Comparison of ENCODE assay signal across 26 mouse cellular contexts in genomic region chr12:76281111-76281660, GRCm38 (mm10). TPM values are rescaled to one million over a fixed set of nuclear protein-coding genes. Genes with fewer than 3 reads are reported as not detected.
DNase-seq lines count a peak whose midpoint lies in the region; TF ChIP-seq lines count a peak whose summit lies in the region.
"Had no signal": no experiment of that assay in that cellular context is flagged by ENCODE, and none has a peak within 500 bp of the region (broad histone marks: within the 10 kb centered on the region; RNA-seq: fewer than 3 reads in every experiment).

No protein-coding gene starts in this region.

- peak; percentile 38 to 83 for DNase-seq in adrenal gland, adult (ENCODE audit: inconsistent age in 2 of 2, low spot score in 1 of 2)
- no peak for DNase-seq in adrenal gland, postnatal 4 days (ENCODE audit: low spot score in 2 of 2)
- DNase-seq in adrenal gland, postnatal 10 days: peak; percentile 26
- no peak for DNase-seq in adrenal gland, adult 18-20 months (ENCODE audit: low spot score in 2 of 2)
- peak; percentile 69 for DNase-seq in liver, adult 2 months (ENCODE audit: extremely low read depth, low read depth, low spot score)
- no peak for DNase-seq in liver
- DNase-seq in thymus, postnatal 0 days (ENCODE audit: low spot score): no peak
- DNase-seq: cerebellum, adult 9-10 months; cerebellum, postnatal 14 days; forebrain, postnatal 0 days; gastrocnemius, adult 2 months; gastrocnemius, postnatal 14 days; heart, adult 11 months had no signal

- H3K79me2 ChIP-seq in liver, adult 2 months (ENCODE audit: control insufficient read depth, insufficient read depth, low read length): peaks cover 3% of the 10 kb centered on the region; the same call in 1 of the 2 replicates

- TF ChIP-seq CTCF in liver, adult 2 months (IDR thresholded peaks at IDR 0.05; ENCODE audit: low read depth, low read length): no peak

- peak overlapping the region; percentile 41 for H3K27ac ChIP-seq in liver, adult 2 months (replicated peaks; ENCODE audit: insufficient read depth, low read depth, low read length)
- H3K27ac ChIP-seq: gastrocnemius, adult 2 months; hindbrain, embryonic 12.5 days; hindbrain, embryonic 15.5 days had no signal

- H3K9ac ChIP-seq in liver, adult 2 months (ENCODE audit: low read depth, low read length): no peak overlapping the region
- H3K9ac ChIP-seq: forebrain, postnatal 0 days; hindbrain, embryonic 12.5 days; hindbrain, embryonic 15.5 days had no signal

- H3K36me3 ChIP-seq in liver, adult 2 months (ENCODE audit: control insufficient read depth, insufficient read depth, low read length): peaks cover 52% of the 10 kb centered on the region

- no peak for TF ChIP-seq POLR2A in liver, adult 2 months (IDR thresholded peaks at IDR 0.05; ENCODE audit: extremely low read depth, insufficient read depth, low read length)

- 19% methylated on average over 2 of the region's 2 CpGs for WGBS in liver, adult 2 months

- no peaks in the 10 kb centered on the region for H3K27me3 ChIP-seq in liver, adult 2 months (ENCODE audit: control insufficient read depth, insufficient read depth, low read length)
- H3K27me3 ChIP-seq: hindbrain, embryonic 12.5 days; hindbrain, embryonic 15.5 days had no signal

- no peak overlapping the region for H3K4me3 ChIP-seq in liver, adult 2 months (ENCODE audit: insufficient read depth, low read depth, low read length)
- H3K4me3 ChIP-seq: gastrocnemius, adult 2 months; hindbrain, embryonic 12.5 days; hindbrain, embryonic 15.5 days had no signal

- peaks cover 21% of the 10 kb centered on the region for H3K4me1 ChIP-seq in liver, adult 2 months (ENCODE audit: control insufficient read depth, insufficient read depth, low read length)
- H3K4me1 ChIP-seq: hindbrain, embryonic 15.5 days had no signal

RNA-seq across cellular contexts. Expression of gene Mthfd1, which starts 26.1 kb away (rescaled TPM):
- total RNA-seq in adrenal gland, postnatal 4 days (2021): 10 to 100 TPM; 48.3 to 56.2 TPM
- total RNA-seq in adrenal gland, postnatal 10 days (2021): 10 to 100 TPM; 51.5 to 52.5 TPM
- 10 to 100 TPM; 30.9 to 47.3 TPM for total RNA-seq in adrenal gland, adult 18-20 months (2021)
- 188 and 211 TPM in 2 replicates for total RNA-seq in liver, adult 2 months (2014; rRNA removed)
- polyA plus RNA-seq in liver, adult 2 months (2012; rRNA removed): 112 and 121 TPM in 2 replicates
- polyA plus RNA-seq in thymus, postnatal 0 days (2015; fragmentation: Nextera tagmentation; extraction: Ambion mirVana): 57.6 and 65.8 TPM in 2 replicates

RNA-seq across cellular contexts. Expression of gene Tex21, which starts 34.6 kb away (rescaled TPM):
- total RNA-seq in adrenal gland, postnatal 4 days (2021): not detected
- not detected for total RNA-seq in adrenal gland, postnatal 10 days (2021)
- not detected for total RNA-seq in adrenal gland, adult 18-20 months (2021)
- not detected in 2 replicates for total RNA-seq in liver, adult 2 months (2014; rRNA removed)
- not detected in 2 replicates for polyA plus RNA-seq in liver, adult 2 months (2012; rRNA removed)
- 0.06 TPM in 1 of 2 replicates, not detected in the other for polyA plus RNA-seq in thymus, postnatal 0 days (2015; fragmentation: Nextera tagmentation; extraction: Ambion mirVana)
- total RNA-seq: forebrain, postnatal 0 days; gastrocnemius, adult 2 months; gastrocnemius, postnatal 14 days; gastrocnemius, postnatal 4 days; heart, adult 8-10 months; heart, postnatal 25 days; hematopoietic stem cell, adult 5-6 weeks had no signal
- polyA plus RNA-seq: activated CD4-positive, CD25-positive, alpha-beta regulatory T cell, adult 4 months; embryonic facial prominence, embryonic 11.5 days; forebrain, embryonic 11.5 days; forebrain, embryonic 14.5 days; forebrain, postnatal 0 days; frontal cortex, adult 2 months; heart, embryonic 11.5 days; hindbrain, embryonic 12.5 days; hindbrain, embryonic 15.5 days; intestine, embryonic 14.5 days had no signal

RNA-seq across cellular contexts. Expression of gene Akap5, which starts 43.5 kb away (rescaled TPM):
- 1 to 10 TPM; 1.9 to 2.4 TPM for total RNA-seq in adrenal gland, postnatal 4 days (2021)
- total RNA-seq in adrenal gland, postnatal 10 days (2021): 1 to 10 TPM; 4.6 to 7.0 TPM
- under 1 TPM; 0.33 to 0.54 TPM for total RNA-seq in adrenal gland, adult 18-20 months (2021)
- 1.1 and 1.2 TPM in 2 replicates for total RNA-seq in liver, adult 2 months (2014; rRNA removed)
- 0.12 and 0.17 TPM in 2 replicates for polyA plus RNA-seq in liver, adult 2 months (2012; rRNA removed)
- polyA plus RNA-seq in thymus, postnatal 0 days (2015; fragmentation: Nextera tagmentation; extraction: Ambion mirVana): 0.21 and 0.38 TPM in 2 replicates

Comparison
In these comparisons a context has a peak if more than half of its experiments do, and no peak if none do; other contexts are left out.
1. DNase-seq: peak in adrenal gland, adult (2 of 2), adrenal gland, postnatal 10 days (single experiment) and liver, adult 2 months (single experiment); none in adrenal gland, postnatal 4 days (0 of 2), adrenal gland, adult 18-20 months (0 of 2), liver (single experiment) and thymus, postnatal 0 days (single experiment).